Mouse (Mus musculus) MEL-GATA-1-ER (cell line): ENCODE results near the gene Anks3.

Experiments used
- DNase-seq: peaks from one replicate; pipeline ENCODE4 v3.0.0-alpha.2; 2012; ENCODE audit warnings: low read depth; ENCODE audit errors: extremely low read depth

Anks3 gene

GRCm38 (mm10) chr16:4928474-4928873, 35.5 kb downstream of the Anks3 start:
- no peak for DNase-seq

DNA sequence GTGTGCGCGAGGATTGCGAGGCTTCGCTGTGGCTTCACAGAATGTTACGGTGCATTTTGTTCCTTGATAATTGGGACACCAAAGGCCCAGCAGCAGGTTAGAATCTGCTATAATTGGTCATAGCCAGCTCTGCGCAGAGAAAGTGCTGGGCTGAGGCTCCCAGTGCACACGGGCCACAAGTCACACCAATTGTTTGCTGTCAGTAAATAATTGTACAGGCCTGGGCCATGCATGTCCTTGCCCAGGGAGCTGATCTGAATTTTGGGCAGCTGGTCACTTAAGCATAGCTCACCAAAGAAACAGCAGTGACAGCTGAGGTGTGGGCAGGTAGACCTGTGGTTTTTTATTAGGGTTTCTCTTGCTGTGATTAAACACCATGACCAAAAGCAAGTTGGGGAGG, 36.0 kb downstream of the Anks3 start:
- no peak for DNase-seq

DNA sequence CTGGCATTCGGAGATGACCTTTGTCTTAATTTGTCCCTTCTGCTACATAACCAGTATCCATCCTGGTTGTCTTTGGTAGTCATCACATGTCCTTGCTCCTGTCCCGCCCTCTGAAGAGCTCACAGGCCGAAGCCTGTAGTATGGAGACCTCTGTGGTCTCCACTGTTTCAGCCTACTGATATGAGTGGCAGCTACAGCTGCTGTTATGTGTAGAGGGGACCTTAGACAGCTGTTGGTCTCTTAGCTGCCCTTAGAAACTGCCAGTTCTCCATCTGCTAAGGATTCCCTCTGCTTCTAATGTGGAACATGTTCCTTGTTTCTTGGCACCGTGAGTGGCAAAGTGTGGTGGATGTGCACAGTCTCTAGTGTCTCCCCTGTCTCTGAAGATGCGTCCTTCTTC, 40.0 kb downstream of the Anks3 start:
- no peak for DNase-seq

GRCm38 (mm10) chr16:4922481-4922880, 41.5 kb downstream of the Anks3 start:
- DNase-seq: no peak

GRCm38 (mm10) chr16:4920556-4920955, 43.4 kb downstream of the Anks3 start:
- DNase-seq: no peak

DNA sequence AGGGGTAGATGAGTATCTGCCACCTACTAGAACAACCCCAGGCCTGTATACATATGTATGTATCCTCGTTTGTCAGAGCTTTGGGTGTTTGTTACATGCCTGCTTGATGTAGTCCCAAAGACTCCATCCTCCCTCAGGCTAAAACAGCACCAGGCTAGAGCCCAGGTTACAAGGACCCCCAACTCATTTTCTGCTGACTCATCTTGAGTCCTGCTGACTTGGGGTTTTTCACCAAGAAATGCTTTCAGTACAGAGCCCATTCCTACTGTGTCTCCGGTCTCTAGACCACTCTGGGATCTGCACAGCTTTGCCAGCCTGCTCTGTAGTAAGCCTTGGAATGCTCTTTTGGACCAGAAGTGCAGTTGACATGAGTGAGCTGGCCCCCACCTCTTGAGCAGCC, 47.4 kb downstream of the Anks3 start:
- no peak for DNase-seq

GRCm38 (mm10) chr16:4915931-4916330, 48.1 kb downstream of the Anks3 start:
- DNase-seq: no peak

- DNase-seq: peak; percentile 20
Measured at GRCm38 (mm10) chr16:4913783-4914735, 49.9 kb downstream of the Anks3 start.

- no peak for DNase-seq
Measured at GRCm38 (mm10) chr16:4912907-4913782, 50.9 kb downstream of the Anks3 start.

DNA sequence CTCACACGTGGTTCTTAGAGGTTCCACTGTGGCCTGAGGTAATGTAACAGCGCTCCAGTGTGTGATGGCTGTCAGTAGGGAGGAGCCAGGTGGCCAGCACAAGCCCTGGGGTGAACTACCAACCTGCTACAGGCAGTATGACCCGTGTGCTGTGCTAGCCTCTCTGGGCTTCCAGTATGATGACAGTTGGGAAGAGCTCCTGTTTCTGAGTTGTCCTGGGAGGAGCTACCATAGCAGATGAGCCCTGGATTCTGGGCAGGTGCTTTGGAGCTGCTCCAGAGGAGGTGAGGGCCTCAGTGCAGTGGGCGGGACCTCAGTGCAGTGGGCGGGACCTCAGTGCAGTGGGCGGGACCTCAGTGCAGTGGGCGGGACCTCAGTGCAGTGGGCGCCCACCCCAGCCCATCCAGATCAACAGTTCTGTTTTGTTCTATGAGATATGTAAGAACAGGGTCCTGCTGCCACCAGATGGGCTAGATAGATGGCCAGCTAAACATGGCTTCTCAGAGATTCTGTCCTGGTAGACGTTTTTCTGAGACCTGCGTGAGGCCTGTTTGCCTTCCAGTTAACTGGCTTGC, 51.8 kb downstream of the Anks3 start:
- DNase-seq: no peak

GRCm38 (mm10) chr16:4910758-4911157, 53.2 kb downstream of the Anks3 start:
- no peak for DNase-seq

GRCm38 (mm10) chr16:4909745-4910144, 54.3 kb downstream of the Anks3 start:
- no peak for DNase-seq

DNA sequence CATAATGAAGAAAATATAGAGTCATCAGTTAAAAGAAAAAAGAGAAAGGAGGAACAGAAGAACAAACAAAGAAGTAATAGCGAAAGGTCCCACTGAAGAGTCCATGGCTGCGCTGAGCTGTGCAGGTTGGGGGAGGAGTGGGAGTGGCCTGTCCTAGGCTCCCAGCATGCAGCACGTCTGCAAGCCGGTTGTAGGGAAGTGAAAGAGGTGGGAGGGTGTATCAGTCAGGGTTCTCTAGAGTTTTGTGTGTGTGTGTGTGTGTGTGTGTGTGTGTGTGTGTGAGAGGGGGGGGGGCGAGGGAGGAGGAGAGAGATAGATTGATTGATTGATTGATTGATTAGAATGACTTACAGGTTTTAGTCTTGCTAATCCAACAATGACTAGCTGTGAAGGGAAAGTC, 56.0 kb downstream of the Anks3 start:
- no peak for DNase-seq

- DNase-seq: no peak
Measured at GRCm38 (mm10) chr16:4907386-4907785, 56.6 kb downstream of the Anks3 start.

- no peak for DNase-seq
Measured at GRCm38 (mm10) chr16:4906559-4906958, 57.4 kb downstream of the Anks3 start.

GRCm38 (mm10) chr16:4905591-4905990, 58.4 kb downstream of the Anks3 start:
- DNase-seq: no peak

GRCm38 (mm10) chr16:4904878-4905277, 59.1 kb downstream of the Anks3 start:
- DNase-seq: no peak

GRCm38 (mm10) chr16:4903491-4904102, 60.4 kb downstream of the Anks3 start:
- no peak for DNase-seq

DNA sequence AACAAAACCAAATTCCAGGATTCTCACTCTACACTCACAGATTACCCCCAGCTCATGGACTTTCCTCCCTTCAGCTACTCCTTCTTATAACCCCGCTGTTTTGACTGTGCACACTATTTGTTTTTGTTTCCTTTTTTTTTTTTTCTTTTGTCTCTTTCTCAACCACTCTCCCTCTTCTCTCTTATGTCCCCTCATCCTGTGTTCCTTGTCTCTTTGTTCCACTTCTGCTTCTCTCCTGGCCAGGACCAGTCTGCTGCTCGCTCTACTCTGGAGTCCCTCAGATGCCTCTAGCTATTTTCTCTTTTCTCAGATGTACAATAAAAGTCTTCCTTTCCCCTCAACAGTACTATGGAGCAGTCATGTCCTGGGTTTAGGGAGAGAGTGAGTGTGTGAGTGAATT, 61.6 kb downstream of the Anks3 start:
- DNase-seq: no peak

DNA sequence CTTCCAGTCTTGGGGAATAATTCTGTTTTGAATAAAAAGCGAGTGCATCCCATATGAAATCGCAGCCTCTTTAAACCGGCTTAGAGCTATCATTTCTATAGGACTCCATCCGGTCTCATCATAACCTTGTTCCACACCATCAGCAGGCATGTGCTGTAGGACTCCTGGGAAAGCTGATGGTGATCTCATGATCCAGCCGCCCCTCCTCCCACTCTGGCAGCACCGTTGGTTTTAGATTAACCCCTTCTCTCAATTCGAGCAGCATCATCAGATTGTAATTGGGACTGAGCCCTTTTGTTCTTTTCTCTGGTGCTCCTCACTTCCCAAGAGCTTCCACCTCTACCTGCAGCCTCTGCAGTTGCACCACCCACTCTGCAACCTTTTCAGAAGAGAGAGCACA, 62.8 kb downstream of the Anks3 start:
- no peak for DNase-seq

DNA sequence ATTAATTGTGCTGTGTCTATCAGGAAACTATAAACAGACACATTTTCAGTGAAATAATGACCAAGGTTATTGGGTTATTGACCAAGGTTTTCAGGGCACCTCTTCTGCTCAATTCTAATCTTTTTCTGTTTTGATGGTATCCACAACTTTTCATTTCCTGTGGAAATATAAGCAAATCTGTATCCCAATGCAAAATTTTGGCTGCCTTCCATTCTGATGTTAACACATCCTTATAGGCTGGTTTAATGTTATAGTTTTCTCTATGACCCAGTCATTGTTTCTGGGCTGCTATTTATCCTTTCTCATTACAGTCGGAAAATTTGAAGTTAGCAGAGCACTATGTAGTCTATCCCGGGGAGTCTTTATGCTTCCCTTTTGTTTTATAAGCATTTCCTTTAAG, 64.3 kb downstream of the Anks3 start:
- DNase-seq: no peak
